Mouse (Mus musculus): Measurements from ENCODE around the gene Ankrd42.
A peak's percentile ranks its signal among the peaks of the same experiment; 100 is the strongest.

Gene Ankrd42

DNA sequence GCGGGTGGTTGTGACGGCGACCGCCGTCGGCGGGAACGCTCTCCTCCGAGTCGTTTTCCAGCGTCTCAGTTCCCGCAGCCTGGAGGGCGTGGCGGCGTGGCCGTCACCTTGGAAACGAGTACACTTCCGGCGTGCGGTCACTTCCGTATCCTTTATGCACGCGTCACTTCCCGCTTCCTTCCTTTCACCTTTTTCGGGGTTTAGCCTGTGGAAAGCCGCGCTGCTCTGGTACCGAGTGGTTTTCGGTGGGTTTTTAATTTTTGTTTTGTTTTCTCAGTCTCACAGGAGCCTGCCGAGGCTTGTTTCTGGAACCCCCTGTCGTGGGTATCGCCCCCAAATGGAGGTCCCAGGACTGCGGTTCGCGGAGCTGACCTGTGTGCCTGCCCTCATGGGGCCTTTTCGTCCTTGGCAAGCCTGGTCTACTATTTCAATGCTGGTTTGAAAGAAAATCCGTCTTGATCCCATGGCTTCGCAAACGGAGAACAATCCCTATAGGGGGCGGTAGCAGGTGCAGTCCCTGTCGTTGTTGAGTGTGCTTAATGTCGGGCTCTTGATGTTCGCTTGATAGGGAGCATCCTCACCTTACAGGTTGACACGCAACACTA, at the start of gene Ankrd42:
Gene Ankrd42 (minus strand): TSS at position 122 of the 605 bp plus-strand sequence.
- peak; percentile 91 for DNase-seq

DNA sequence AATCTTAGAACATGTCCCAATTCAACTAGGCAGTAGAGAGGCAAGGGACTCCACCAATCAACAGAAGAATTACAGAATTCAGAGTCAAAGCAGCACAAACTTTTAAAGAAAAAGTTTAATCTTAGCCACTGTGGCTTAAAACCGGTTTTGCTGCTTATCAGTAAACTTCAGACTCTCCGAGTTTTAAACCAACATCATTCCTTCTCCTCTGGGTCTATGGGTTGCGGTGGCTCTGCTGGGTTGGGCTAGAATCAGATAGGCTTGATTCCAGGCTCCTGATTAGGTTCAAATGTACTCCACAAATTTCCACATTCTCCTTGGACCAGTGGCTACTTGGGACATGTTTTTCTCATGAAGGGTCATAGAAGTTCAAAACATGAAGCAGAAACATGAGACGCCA, 40.4 kb upstream of the Ankrd42 start:
- DNase-seq = no peak

DNA sequence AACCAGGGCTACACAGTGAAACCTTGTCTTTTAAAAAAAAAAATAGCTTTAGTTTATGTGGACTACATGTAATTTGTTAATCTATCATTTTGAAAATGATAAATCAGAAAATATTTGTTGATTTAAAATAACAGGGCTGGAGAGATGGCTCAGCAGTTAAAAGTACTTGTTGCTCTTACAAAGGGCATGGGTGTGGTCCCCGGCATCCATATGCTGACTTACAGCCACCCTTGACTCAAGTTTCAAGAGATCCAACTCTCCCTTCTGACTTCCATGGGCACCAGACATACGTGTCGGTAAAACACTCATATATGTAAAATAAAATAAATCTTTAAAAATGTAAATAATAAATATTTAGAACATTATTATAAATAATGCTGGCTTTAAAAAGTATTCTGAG, 38.2 kb upstream of the Ankrd42 start:
- no peak for DNase-seq

DNA sequence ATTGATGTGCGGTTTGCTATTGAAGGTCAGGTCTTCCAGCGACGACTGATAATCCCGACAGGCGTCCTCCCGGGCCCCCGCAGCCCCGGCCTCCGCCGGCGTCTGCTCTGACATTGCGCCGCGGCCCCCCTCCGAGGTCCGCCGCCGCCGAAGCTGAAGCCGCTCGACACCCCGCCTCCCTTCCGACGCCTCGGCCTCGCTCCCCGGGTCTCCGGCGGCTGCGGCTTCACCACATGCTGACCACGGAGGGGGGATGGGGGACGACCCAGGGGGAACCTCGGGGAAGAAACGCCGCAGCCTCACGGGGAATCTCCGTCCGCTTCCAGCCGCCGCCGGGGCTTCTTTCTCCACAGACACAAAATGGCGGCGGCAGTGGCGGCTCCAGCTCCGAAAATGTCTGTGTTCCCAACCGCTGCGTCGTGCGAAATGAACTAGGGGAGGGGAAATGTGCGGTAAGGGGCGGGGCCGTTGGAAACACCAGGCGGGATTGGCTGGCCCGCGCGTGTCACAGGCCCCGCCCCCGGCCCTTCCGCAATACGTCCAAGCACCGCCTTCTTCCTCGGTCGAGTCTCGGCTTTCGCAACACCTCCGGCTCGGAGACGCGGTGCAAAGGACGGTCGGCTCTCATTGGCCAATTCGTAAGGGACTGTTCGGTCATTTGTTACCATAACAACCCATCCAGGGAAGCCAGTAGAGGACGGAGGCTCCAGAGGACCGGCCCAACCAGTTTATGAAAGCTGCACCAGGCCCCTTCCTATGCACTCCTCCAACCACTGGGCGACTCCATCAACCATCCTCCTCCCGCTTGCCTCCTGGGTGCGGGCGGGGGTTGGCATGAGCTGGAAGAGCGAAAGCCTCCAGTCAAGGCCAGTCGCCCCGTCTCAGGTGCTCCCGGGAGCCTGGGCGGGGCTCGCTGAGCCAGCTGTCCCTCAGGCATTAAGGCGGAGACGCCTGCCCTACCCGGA, 32.8 kb upstream of the Ankrd42 start, which contains the start of gene Pcf11:
Gene Pcf11 (minus strand): TSS at position 428 of the 965 bp plus-strand sequence.
- DNase-seq = peak; percentile 97

DNA sequence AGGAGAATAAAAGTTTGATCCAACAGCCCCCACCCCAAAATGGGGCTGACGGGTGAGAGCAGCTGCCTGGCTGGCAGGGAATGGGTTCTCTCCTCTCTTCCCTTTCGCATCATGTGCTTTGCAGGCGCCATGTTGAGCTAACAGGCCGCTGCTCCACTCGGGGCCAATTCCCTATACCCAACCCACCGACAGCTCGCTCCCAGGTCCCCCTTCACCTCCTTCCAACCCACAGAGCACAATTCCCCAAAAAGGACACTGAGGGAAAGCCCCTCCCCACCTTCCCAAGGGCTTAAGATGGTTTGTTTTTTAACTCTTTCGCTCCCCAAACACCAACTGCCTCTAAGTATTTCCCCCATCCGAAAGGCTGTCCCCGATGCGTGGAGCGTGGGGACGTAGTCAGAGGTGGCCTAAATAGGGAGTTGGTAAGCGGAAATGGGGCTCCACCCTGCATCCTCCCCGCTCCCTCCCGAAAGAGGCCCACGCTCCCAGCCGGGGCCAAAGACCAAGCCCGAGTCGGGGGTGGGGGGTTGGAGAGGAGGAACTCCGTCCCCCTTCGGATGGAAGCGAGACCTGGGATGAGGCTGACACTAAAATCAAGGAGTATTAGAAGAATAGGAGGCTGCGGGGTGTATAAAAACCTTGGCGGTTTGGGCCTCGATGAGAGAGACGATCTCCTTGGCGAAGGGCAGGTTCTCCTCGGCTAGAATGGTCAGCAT, 32.0 kb upstream of the Ankrd42 start:
- DNase-seq = peak; percentile 75

DNA sequence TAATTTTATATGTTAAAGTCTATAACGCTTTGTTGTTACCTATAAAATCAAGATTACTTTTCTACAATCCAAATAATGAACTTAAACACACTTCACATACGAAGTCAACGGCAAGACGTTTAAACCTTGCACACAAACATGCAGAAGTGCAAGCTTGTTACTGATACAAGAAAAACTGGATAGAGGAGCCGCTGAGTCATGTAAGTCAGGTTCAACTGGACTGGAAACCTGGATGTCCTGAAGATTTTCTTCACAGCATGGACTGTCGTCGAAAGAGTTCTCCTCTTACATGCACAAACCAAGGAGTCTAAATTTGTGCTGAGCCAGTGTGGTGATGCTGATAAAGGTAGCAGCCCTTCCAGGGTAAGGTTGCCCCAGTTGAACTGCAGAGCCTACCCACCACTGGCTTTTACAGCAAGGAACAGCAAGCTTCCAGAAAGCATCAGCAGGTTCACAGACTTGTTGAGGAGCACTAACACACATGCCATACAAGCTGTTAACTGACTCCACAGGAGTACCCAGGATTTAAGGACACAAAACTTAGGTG, 29.4 kb upstream of the Ankrd42 start:
- no peak for DNase-seq

DNA sequence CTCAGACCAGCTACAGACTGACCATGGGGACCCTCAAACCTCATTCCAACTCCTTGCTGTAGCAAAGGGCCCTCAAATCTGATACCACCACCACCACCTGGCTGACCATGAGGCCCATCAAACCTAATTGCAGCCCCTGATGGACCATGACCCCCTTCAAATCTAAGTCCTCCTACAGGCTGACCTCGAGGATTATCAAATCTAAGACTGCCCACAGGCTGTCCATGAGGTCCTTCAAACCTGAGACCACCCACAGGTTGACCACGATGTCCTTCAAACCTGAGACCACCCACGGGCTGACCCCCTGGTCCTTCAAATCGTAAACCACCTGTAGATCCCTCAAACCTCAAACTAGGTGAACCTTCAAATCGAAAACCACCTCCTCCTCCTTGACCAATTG, 21.1 kb upstream of the Ankrd42 start:
- no peak for DNase-seq

DNA sequence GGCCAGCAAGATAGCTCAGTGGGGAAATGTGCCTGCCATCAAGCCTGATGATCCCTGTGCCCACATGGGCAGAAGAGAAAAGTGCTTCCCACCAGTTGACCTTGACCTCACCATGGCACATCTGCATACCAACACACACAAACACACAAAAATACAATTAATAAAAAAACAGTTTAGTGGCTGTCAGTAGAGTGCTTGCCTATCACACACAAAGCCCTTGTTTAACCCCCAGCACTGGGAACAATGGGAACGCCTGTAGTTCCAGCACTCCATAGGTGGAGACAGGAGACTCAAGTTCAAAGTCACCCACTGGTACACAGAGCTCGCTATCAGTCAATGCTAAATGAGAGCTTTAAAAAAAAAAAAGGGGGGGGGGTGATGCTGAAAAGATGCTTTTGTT, 19.4 kb upstream of the Ankrd42 start:
- no peak for DNase-seq

DNA sequence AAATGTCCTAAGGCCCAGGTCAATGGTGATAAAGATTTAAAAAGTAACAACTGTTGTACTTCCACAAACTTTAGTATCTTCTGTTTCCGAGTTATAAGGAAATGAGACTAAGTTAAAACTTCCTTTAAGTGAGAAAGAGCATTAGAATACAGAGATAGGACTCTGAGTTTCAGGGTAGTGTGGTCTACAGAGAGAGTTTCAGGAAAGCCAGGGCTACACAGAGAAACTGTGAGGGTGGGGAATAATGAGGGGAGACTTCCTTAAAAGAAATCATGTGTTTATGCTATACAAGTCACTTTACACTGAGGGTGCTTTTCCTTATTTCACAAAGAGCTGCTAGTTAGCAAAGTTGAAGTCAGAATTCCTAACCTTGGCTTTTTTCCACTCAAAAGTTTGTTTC, 16.4 kb upstream of the Ankrd42 start:
- no peak for DNase-seq

DNA sequence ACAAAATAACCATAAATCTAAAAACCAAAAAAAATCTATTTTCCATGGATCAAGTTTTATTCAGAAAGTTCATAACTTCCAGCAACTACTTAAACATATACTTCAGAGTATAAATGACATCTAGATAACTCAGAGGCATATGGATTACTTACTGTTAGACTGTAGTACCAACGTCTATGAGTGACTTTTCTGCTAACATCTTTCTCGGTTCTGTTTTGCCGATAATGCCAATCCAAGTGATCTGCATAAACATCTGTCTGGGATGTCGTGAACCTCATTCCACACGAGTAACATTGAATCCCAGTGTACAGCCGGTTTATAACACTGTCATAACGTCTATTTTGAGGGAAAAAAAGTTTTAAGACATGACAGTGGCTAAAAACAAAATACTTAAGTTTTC, 10.8 kb upstream of the Ankrd42 start:
- no peak for DNase-seq

DNA sequence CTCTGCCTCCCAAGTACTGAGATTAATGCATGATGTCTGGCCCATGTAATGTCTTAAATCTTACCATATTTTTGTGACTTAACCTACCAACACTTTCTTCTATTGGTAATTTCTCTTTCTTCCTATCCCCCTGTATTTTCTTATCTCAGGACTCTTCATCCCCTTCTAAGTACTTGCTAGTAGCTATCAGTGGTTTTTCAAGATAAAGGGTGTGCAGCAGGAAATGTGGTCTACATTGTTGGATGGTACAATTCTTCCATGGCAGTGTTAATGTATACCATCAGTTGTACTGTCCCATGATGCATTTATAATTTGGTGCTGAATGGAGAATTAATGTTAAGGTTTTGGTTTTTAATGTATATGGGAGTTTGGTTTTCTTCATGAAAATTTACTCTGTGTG, 5.4 kb upstream of the Ankrd42 start:
- DNase-seq = no peak

DNA sequence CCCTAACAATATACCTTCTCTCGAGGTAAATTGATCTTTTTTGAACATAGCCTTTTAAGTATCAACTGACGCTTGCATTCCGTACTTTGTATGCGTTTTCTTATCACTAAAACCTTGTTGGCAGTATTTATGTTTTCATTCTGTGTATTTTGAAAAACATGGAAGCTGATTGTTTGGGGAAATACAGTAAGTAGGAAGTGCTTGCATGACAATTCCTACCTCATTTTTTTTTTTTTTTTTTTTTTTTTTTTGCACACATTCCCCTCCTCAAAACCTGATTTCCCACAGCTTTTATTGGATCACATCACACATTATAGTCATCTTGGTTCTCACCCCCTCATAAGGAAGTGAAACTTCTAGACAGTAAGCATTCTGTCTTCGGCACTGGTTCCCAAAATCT, 1.1 kb upstream of the Ankrd42 start:
- no peak for DNase-seq

DNA sequence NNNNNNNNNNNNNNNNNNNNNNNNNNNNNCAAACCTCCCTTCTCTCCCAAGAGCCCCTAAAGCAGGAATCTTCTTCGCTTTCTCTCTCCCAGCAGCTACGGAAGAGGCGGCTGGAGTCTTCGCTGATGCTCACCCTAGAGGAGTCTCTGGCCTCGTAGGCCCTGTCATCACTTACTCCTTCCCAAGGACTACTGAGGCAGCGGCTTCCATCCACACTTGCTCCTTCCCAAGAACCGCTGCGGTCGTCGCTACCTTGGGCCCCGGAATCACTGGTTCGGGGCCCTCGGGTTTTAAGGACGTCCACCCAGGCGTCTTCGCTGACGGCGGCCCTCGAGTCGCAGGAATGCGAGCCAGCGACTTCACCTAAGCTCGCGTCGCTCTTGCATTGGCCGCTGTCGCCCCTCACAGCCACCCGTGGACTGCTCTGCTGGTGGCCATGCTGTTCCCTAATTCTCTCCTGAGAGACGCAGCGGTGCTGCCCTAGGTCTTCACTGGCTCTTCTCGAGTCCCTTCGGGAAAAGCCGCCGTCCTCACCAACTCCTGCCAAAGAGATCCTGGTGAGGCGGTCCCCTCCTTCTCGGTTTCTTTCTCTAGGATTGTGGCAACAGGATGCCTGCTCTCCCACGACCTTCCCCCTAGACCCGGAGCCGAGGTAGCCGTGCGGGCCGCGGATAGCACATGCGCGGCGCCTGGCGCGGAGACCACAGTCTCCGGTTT, 489 bp downstream of the Ankrd42 start:
- peak; percentile 11 for DNase-seq

DNA sequence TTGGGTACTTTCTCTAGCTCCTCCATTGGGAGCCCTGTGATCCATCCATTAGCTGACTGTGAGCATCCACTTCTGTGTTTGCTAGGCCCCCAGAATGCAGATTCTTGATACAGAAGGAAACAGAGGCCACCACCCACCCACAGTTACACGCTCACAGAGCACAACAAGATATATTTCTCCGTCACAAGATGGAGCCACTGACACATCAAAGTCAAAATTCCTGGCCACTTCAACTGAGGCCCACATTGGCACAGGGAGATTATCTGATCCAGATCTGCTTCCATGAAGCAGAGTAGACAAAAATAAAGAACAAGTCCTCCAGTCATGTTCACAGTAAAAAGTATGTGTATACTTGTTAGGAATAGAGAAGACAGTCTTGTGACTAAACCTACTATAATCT, 6.8 kb downstream of the Ankrd42 start:
- DNase-seq = peak; percentile 25

DNA sequence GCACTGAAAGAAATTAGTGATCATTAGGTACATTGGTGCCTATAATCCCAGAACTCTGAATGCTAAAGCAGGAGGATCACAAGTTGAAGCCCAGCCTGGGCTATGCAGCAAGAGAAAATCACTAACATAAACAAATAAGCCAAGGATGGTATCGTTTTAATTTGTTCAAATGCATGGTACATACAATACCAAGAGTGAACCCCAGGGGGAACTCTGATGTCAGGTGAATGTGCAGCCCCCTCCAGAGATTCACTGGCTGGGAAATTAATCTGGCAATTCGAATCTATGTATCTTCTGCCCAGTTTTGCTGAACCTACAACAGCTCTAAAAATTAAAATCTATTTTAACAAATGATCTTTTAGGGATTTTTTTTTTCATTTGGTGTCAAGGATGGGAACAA, 12.5 kb downstream of the Ankrd42 start:
- peak; percentile 40 for DNase-seq

DNA sequence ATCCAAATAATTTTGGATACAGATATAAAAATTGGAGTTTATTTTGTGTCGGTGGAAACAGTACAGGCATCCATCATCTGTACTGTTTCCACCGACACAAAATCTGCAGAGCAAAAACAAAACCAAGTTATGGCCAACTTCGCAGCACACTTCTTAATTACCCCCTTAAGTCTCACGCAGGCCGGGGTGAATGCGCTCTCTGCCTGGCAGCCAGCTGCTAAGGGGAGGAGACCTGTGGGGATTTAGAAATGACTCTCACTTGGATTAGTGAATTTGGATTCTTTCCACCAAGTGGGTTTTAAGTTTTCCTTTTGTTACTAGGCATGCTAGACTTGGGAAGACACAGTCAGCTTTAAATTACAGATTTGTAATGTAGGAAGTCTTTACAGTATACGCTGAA, 26.1 kb downstream of the Ankrd42 start:
- no peak for DNase-seq

DNA sequence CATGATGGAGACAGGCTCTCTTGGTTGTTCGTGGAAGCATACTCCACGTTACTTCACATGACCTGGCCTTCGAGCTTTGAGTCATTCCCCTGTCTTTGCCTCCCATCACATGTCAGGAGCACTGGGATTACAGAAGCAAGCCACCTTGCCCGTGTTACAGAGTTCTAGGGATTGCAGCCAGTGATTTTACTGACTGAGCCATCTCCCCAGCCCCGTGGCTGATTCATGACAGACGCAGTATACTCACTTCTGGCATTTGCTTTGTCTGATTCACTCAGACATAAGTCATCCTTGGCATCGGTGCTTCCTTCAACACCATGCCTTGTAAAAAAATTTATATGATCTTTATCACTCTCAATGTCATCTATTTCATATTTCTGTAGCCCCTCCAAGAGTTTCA, 32.0 kb downstream of the Ankrd42 start:
- DNase-seq = no peak

DNA sequence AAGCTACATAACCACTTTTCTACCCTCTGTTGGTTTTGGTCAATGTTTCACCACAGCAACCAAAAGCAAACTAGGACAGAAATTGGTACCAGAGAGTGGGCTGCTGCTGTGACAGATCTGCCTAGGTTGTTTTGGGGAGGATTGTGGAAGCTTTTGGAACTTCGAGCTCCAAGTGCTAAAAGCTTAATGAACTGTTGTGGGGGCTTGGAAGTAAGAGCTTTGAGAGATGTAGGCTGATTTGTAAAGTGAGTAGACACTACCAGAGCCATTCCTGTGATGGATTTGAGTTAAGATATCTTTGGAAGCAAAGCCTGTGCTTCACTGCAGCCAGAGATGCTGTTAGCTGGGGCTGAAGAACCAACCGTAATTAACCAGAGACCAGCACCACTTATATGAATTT, 46.1 kb downstream of the Ankrd42 start:
- no peak for DNase-seq

DNA sequence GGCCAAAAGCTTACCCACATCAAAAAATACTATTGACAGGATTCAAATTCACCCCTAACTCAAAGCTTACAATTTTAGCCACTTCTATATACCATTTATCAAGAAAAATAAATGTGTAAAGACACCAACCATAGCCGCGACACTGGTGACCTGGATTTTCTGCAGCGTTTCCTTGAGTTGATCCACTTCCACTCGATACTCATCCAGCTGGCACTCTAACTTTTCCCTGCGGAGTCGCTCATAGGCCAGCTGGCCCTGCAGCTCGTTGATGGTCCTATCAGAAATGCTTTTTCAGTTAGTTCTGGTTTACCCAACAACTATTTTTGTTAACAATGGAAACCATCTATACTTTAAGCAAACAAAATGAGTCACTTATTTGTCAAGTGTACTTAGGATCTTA, 47.0 kb downstream of the Ankrd42 start:
- DNase-seq = no peak

DNA sequence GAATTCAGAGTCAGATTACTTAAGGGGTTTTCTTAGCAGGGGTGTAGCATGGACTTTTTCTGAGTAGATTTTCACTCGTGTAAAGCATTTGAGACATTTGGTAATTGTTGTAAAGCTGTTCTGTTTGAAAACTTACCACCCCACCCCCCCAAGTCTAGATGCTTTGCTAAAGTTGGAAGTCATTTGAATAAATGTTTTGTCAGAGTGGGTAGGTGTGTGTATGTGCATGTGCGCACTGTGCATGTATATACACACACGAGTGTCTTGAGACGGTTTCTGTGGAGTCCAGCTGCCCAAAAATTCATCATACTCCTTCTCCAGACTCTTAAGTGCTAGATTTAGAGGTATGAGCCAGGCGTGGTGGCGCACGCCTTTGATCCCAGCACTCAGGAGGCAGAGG, 53.4 kb downstream of the Ankrd42 start:
- no peak for DNase-seq

DNA sequence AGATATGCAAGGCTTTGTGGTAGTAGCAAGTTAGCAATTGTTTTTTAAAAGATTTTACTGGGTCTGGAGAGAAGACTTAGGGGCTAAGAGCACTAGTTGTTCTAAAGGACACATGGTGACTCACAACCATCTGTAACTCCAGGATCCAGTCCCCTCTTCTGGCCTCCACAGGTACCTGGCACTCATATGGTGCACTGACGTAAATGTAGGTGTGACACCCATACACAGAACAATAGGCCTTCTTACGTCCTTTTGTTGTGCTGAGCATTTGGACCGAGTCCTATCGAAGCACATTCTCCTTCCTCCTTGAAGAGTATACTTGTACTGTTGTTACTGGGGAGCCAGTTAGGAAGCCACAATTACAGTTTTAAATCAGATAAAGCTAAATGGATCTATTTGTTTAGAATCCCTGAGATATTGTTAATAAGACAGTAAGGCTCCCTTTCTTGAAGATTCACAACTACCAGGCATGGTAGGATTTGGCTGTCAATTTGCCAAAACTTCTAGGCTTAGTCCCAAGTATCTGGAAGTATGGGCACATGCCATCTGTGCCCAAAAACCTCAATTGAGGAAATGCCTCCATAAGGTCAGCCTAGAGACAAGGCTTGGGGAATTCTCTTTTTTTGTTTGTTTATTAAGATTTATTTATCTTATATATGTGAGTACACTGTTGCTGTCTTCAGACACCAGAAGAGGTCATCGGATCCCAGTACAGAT, 56.3 kb downstream of the Ankrd42 start:
- DNase-seq = no peak

DNA sequence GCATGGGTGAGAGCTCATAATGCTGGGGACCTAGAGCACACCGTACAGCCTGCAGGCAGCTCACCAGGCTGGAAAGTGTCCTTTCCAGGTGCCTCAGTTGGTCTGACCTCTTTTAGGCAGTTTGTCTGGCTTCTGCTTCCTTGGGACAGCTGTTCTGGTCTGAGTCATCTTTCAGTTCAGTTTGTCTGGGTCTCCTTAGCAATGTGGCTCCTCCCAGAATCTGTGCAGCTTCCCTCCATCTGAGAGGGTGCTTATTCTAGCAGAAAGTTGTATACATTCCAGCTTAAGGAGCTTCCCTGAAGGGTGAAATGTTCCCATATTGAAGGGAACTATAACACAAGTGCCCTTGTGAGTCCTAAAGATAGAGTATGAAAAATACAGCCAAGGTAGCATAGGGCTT, 70.2 kb downstream of the Ankrd42 start:
- no peak for DNase-seq

Measured in thymus, postnatal 14 days (tissue).